Mouse (Mus musculus) heart, adult 2 months (tissue): ENCODE data around the gene Serpinb11.

ENCODE experiments used
- CTCF ChIP-seq: fragments of 200-600 bp; IDR thresholded peaks from 2 replicates; pipeline ENCODE4 v1.8.1; 2022; ENCODE audit warnings: antibody characterized with exemption, mild to moderate bottlenecking, moderate library complexity
- POLR2A ChIP-seq: fragments of 200-500 bp; IDR thresholded peaks from 2 replicates; pipeline ENCODE4 v1.6.1; 2011; ENCODE audit warnings: mild to moderate bottlenecking, low read depth, low read length, control low read depth; ENCODE audit not compliant: insufficient read depth

DNA sequence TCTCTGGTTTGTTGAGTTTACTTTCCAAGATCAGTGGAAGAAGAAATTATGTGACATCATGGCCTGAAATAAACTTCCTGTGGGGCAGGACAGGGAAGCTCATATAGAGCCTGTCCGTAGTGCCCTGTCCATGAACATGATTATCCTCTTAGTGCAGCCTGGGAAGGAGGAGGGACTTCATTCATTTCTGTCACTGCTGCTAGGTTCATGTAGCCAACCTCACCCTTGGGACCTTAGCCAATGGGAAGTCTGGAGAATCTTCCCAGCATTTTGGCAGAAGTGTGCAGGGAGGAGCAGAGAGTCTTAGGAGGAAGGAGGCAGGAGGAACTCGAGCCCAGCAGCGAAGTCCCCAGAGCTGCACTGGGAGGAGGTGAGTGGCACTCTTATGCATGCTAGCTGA lies 38.4 kb downstream of the Serpinb11 start, which contains the start of gene Serpinb7:
- TF ChIP-seq CTCF (no peak), POLR2A (no peak)
